Mouse (Mus musculus) lung, adult 2 months (tissue): ENCODE results near the gene Pygo2.

Experiments
- CTCF ChIP-seq: fragments of 200-500 bp; IDR thresholded peaks from 2 replicates; pipeline ENCODE4 v1.5.1; 2011; ENCODE audit warnings: mild to moderate bottlenecking, low read length, control low read depth; ENCODE audit not compliant: insufficient read depth
- POLR2A ChIP-seq: fragments of 200-500 bp; IDR thresholded peaks from 2 replicates; pipeline ENCODE4 v1.6.1; 2011; ENCODE audit warnings: low read depth, mild to moderate bottlenecking, control low read depth, low read length, borderline replicate concordance; ENCODE audit errors: extremely low read depth

GRCm38 (mm10) chr3:89448720-89449537, 18.9 kb downstream of the Pygo2 start:
- TF ChIP-seq POLR2A (no peak), CTCF (no peak)
